Comparison of ENCODE assay signal across 17 mouse cellular contexts in genomic region chr2:144228521-144229346, GRCm38 (mm10). TPM values are rescaled to one million over a fixed set of nuclear protein-coding genes. Genes with fewer than 3 reads are reported as not detected.
DNase-seq lines count a peak whose midpoint lies in the region; ATAC-seq lines count a peak whose summit lies in the region.
"Had no signal": no experiment of that assay in that cellular context is flagged by ENCODE, and none has a peak within 500 bp of the region (broad histone marks: within the 10 kb centered on the region; RNA-seq: fewer than 3 reads in every experiment).

No protein-coding gene starts in this region.

- no peak overlapping the region for H3K27ac ChIP-seq in embryonic facial prominence, embryonic 10.5 days (replicated peaks)
- H3K27ac ChIP-seq in forebrain, embryonic 11.5 days (ENCODE audit: low read depth, low read length): no peak overlapping the region
- H3K27ac ChIP-seq: hindbrain, embryonic 10.5 days; neural tube, embryonic 13.5 days had no signal

- H3K9ac ChIP-seq in forebrain, embryonic 11.5 days (ENCODE audit: low read length): no peak overlapping the region
- H3K9ac ChIP-seq: liver, postnatal 0 days; neural tube, embryonic 13.5 days had no signal

- H3K9me3 ChIP-seq in embryonic facial prominence, embryonic 10.5 days: peaks cover 4% of the 10 kb centered on the region; the same call in 1 of the 2 replicates
- H3K9me3 ChIP-seq in forebrain, embryonic 11.5 days (ENCODE audit: control insufficient read depth, low read length): no peaks in the 10 kb centered on the region
- H3K9me3 ChIP-seq: neural tube, embryonic 13.5 days had no signal

- ATAC-seq in forebrain, embryonic 11.5 days (replicated peaks; ENCODE audit: low FRiP score): no peak
- ATAC-seq: forebrain, embryonic 14.5 days; liver, postnatal 0 days had no signal

- no peaks in the 10 kb centered on the region for H3K27me3 ChIP-seq in embryonic facial prominence, embryonic 10.5 days (replicated peaks; ENCODE audit: low read depth, poor library complexity, severe bottlenecking)
- H3K27me3 ChIP-seq in forebrain, embryonic 11.5 days (ENCODE audit: control insufficient read depth, insufficient read depth, low read length): no peaks in the 10 kb centered on the region
- H3K27me3 ChIP-seq: neural tube, embryonic 13.5 days had no signal

- H3K4me2 ChIP-seq in forebrain, embryonic 11.5 days (ENCODE audit: low read depth, low read length, severe bottlenecking): no peak overlapping the region
- H3K4me2 ChIP-seq: neural tube, embryonic 13.5 days had no signal

- peak; percentile 60 to 69 for DNase-seq in B cell, adult 2 months
- DNase-seq in CD8-positive naive resting alpha-beta T cell, adult 2 months (ENCODE audit: low read depth in 2 of 2, low spot score in 2 of 2): peak; percentile 13 to 38
- DNase-seq in induced T-regulatory cell, adult 2 months (ENCODE audit: low read depth): peak; percentile 49
- peak; percentile 51 to 56 for DNase-seq in thymus, postnatal 10 days (ENCODE audit: low spot score in 2 of 2)
- DNase-seq in cerebellum, postnatal 36 days: no peak
- DNase-seq in embryonic facial prominence, embryonic 10.5 days (ENCODE audit: low spot score): no peak
- DNase-seq in forebrain, embryonic 11.5 days (ENCODE audit: low spot score): no peak
- DNase-seq: adrenal gland, postnatal 25 days; cerebellum, adult 9-11 months; embryo, embryonic 11 days; kidney, adult 9 months; liver; liver, postnatal 0 days; lung, postnatal 14 days had no signal

- H3K4me1 ChIP-seq in embryonic facial prominence, embryonic 10.5 days: peaks cover 18% of the 10 kb centered on the region
- H3K4me1 ChIP-seq in forebrain, embryonic 11.5 days (replicated peaks; ENCODE audit: control insufficient read depth, insufficient read depth, low read length): no peaks in the 10 kb centered on the region

- WGBS in embryonic facial prominence, embryonic 10.5 days: 80% methylated on average over 12 of the region's 12 CpGs
- WGBS in forebrain, embryonic 11.5 days: 85% methylated on average over 12 of the region's 12 CpGs

- H3K36me3 ChIP-seq in embryonic facial prominence, embryonic 10.5 days (replicated peaks): no peaks in the 10 kb centered on the region
- no peaks in the 10 kb centered on the region for H3K36me3 ChIP-seq in forebrain, embryonic 11.5 days (ENCODE audit: control insufficient read depth, insufficient read depth, low read length)
- H3K36me3 ChIP-seq: hindbrain, embryonic 10.5 days; neural tube, embryonic 13.5 days had no signal

- H3K4me3 ChIP-seq in embryonic facial prominence, embryonic 10.5 days: no peak overlapping the region
- H3K4me3 ChIP-seq in forebrain, embryonic 11.5 days (ENCODE audit: low read depth, low read length): no peak overlapping the region
- H3K4me3 ChIP-seq: hindbrain, embryonic 10.5 days; neural tube, embryonic 13.5 days had no signal

RNA-seq across cellular contexts. Expression of gene Mgme1, which starts 41.7 kb away (rescaled TPM):
- polyA plus RNA-seq in embryonic facial prominence, embryonic 10.5 days (2016; fragmentation: Nextera tagmentation; extraction: Ambion mirVana): 23.2 and 25.1 TPM in 2 replicates
- polyA plus RNA-seq in forebrain, embryonic 11.5 days (2014; fragmentation: Nextera tagmentation; extraction: Ambion mirVana): 19.1 and 19.9 TPM in 2 replicates

RNA-seq across cellular contexts. Expression of gene Snx5, which starts 42.0 kb away (rescaled TPM):
- polyA plus RNA-seq in embryonic facial prominence, embryonic 10.5 days (2016; fragmentation: Nextera tagmentation; extraction: Ambion mirVana): 128 and 138 TPM in 2 replicates
- 117 and 129 TPM in 2 replicates for polyA plus RNA-seq in forebrain, embryonic 11.5 days (2014; fragmentation: Nextera tagmentation; extraction: Ambion mirVana)

Comparison
In these comparisons a context has a peak if more than half of its experiments do, and no peak if none do; other contexts are left out.
1. DNase-seq: peak in B cell, adult 2 months (2 of 2), CD8-positive naive resting alpha-beta T cell, adult 2 months (2 of 2), induced T-regulatory cell, adult 2 months (single experiment) and thymus, postnatal 10 days (2 of 2); none in cerebellum, postnatal 36 days (0 of 2), embryonic facial prominence, embryonic 10.5 days (single experiment) and forebrain, embryonic 11.5 days (single experiment).